Mouse (Mus musculus) CH12.LX (cell line): ENCODE measurements around the gene Tle3. TPM values are rescaled to one million over a fixed set of nuclear protein-coding genes. Genes with fewer than 3 reads are reported as not detected.

Source experiments
- DNase-seq: peaks from one replicate; pipeline ENCODE4 v3.0.0-alpha.2; 2013; ENCODE audit errors: extremely low read depth
- H3K27ac ChIP-seq: 2 replicates; pipeline ENCODE4 v1.5.1; 2012; ENCODE audit warnings: low read depth, mild to moderate bottlenecking, control low read depth, moderate library complexity; ENCODE audit not compliant: insufficient read depth
- H3K27me3 ChIP-seq: replicated peaks from 2 replicates; pipeline ENCODE3; 2012; ENCODE audit warnings: inconsistent platforms
- H3K36me3 ChIP-seq, 2 experiments: replicated peaks in 1 of 2; 2 replicates each; pipeline versions ENCODE3 to v1.6.1; 2012; ENCODE audit warnings: inconsistent platforms in 1 of 2, low read length in 1 of 2, mild to moderate bottlenecking in 1 of 2, mixed read lengths in 1 of 2, moderate library complexity in 1 of 2; ENCODE audit not compliant: control insufficient read depth in 1 of 2, insufficient read depth in 1 of 2
- H3K4me1 ChIP-seq, 2 experiments: 2 replicates each; pipeline ENCODE4 v1.6.1; 2012; ENCODE audit warnings: inconsistent platforms in 1 of 2, moderate library complexity in 1 of 2; ENCODE audit not compliant: insufficient read depth in 2 of 2, control insufficient read depth in 1 of 2
- H3K4me2 ChIP-seq: 2 replicates; pipeline ENCODE4 v1.6.1; 2012; ENCODE audit warnings: low read depth, mild to moderate bottlenecking, control low read depth; ENCODE audit not compliant: poor library complexity, insufficient read depth, severe bottlenecking
- H3K4me3 ChIP-seq, 3 experiments: fragments of 150-350 bp in 1 of 3; sonication (generic) in 1 of 3; replicated peaks in 1 of 3; 2 replicates each; pipeline versions ENCODE3 to v1.5.1; 2011 to 2012; ENCODE audit warnings: low read depth in 2 of 3, low read length in 2 of 3, mild to moderate bottlenecking in 2 of 3, moderate library complexity in 2 of 3, control low read depth in 1 of 3, improper control_type of control experiment in 1 of 3, inconsistent platforms in 1 of 3, mixed read lengths in 1 of 3; ENCODE audit not compliant: poor library complexity in 1 of 3
- H3K79me2 ChIP-seq: replicated peaks from 2 replicates; pipeline ENCODE4 v1.6.1; 2012; ENCODE audit warnings: mild to moderate bottlenecking, moderate library complexity; ENCODE audit not compliant: control insufficient read depth, poor library complexity, insufficient read depth, severe bottlenecking; ENCODE audit errors: extremely low read depth
- H3K9ac ChIP-seq: 2 replicates; pipeline ENCODE4 v1.6.1; 2012; ENCODE audit warnings: low read depth, mild to moderate bottlenecking, control low read depth, moderate library complexity; ENCODE audit not compliant: insufficient read depth
- H3K9me3 ChIP-seq: replicated peaks from 2 replicates; pipeline ENCODE3; 2012; ENCODE audit warnings: low read length, inconsistent platforms, mixed read lengths
- CTCF ChIP-seq, 2 experiments: IDR thresholded peaks in 1 of 2; conservative IDR thresholded peaks in 1 of 2; 2 replicates each; pipeline ENCODE4 v1.5.1; 2011 to 2012; ENCODE audit warnings: low read depth in 2 of 2, low read length in 2 of 2, improper control_type of control experiment in 1 of 2, inconsistent platforms in 1 of 2, mild to moderate bottlenecking in 1 of 2, moderate library complexity in 1 of 2
- IRF4 ChIP-seq: IDR thresholded peaks from 2 replicates; pipeline ENCODE4 v1.6.1; 2014; ENCODE audit warnings: low read depth, mild to moderate bottlenecking, inconsistent platforms, low read length, improper control_type of control experiment
- JUND ChIP-seq: conservative IDR thresholded peaks from 2 replicates; pipeline ENCODE4 v1.6.1; 2011; ENCODE audit warnings: low read depth, low read length, improper control_type of control experiment
- MYC ChIP-seq: IDR thresholded peaks from 2 replicates; pipeline ENCODE4 v1.6.1; 2011; ENCODE audit warnings: low read depth, mild to moderate bottlenecking, improper control_type of control experiment, low read length
- RAD21 ChIP-seq: IDR thresholded peaks from 2 replicates; pipeline ENCODE4 v1.6.1; 2011; ENCODE audit warnings: low read depth, mild to moderate bottlenecking, low read length, improper control_type of control experiment, moderate library complexity
- RCOR1 ChIP-seq: conservative IDR thresholded peaks from 2 replicates; pipeline ENCODE4 v1.6.1; 2012; ENCODE audit warnings: low read depth, mild to moderate bottlenecking, inconsistent platforms, low read length, improper control_type of control experiment
- SIN3A ChIP-seq: IDR thresholded peaks from 2 replicates; pipeline ENCODE4 v1.6.1; 2012; ENCODE audit warnings: low read length, improper control_type of control experiment, inconsistent platforms
- SMC3 ChIP-seq: IDR thresholded peaks from 2 replicates; pipeline ENCODE4 v1.6.1; 2011; ENCODE audit warnings: low read depth, low read length, improper control_type of control experiment
- TBP ChIP-seq: conservative IDR thresholded peaks from 2 replicates; pipeline ENCODE4 v1.6.1; 2011; ENCODE audit warnings: low read depth, low read length, improper control_type of control experiment
- TCF12 ChIP-seq: IDR thresholded peaks from 2 replicates; pipeline ENCODE4 v1.6.1; 2014; ENCODE audit warnings: low read depth, mild to moderate bottlenecking, inconsistent platforms, low read length, improper control_type of control experiment
- USF1 ChIP-seq: IDR thresholded peaks from 2 replicates; pipeline ENCODE4 v1.6.1; 2014; ENCODE audit warnings: low read depth, mild to moderate bottlenecking, inconsistent platforms, low read length, improper control_type of control experiment
- ZKSCAN1 ChIP-seq: IDR thresholded peaks from 2 replicates; pipeline ENCODE4 v1.6.1; 2012; ENCODE audit warnings: low read depth, inconsistent platforms, low read length, improper control_type of control experiment, borderline replicate concordance
- ZNF384 ChIP-seq: IDR thresholded peaks from 2 replicates; pipeline ENCODE4 v1.6.1; 2012; ENCODE audit warnings: low read depth, low read length, improper control_type of control experiment, inconsistent platforms
- dilution Hi-C: fragments of 300-500 bp; cut with MboI; formaldehyde crosslinking; loops from 2 replicates; pipeline ENCODE4 v1.14.3; 2020; ENCODE audit warnings: low sequenced_read_pairs; ENCODE audit not compliant: extremely low pct_unique_long_range_greater_than_20kb, extremely low pct_ligation_motif_present
- in situ Hi-C: fragments of 300-500 bp; cut with MboI; formaldehyde crosslinking; loops from 3 replicates; pipeline ENCODE4 v1.14.3; 2019; ENCODE audit warnings: low sequenced_read_pairs, low pct_ligation_motif_present, low pct_unique_long_range_greater_than_20kb, mixed read lengths
- polyA plus RNA-seq: library from polyadenylated mRNA; unstranded; fragments of >175 nt; gene quantifications from 2 replicates; pipeline ENCODE4 v1.2.1, GENCODE M21; 2012; ENCODE audit warnings: low read depth; ENCODE audit not compliant: insufficient read length
- total RNA-seq, 2 experiments: library from RNA; depleted of rRNA; stranded (reverse); fragments of 300-350 nt in 1 of 2; fragments of >200 nt in 1 of 2; gene quantifications; 2 replicates each; pipeline ENCODE4 v1.2.3; 2012 to 2014

Tle3 gene
- total and polyA plus RNA-seq, 3 experiments = 8.1 to 29.1 (median 22.8) TPM

DNA sequence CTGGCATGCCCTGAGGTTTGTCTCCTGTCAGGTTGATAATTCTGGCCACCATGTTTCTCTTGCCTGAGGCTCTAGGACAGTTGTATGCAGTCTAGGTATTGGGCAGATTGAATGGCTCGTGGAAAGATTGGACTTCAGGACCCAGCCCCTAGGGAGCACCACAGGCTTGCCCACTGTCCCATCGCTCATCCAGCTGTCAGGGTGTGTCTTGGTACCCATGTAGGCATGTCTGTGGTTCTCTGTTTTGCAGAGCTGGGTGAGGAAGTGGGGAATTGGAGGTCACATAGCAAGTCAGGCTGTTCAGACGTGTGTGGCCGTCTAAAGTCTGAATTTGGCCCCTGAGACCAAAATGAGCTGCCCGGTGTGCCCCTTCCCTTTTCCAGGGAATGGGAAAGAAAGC, 15.6 kb downstream of the Tle3 start:
- no peaks in the 10 kb centered on the region for H3K27me3 ChIP-seq
- TF ChIP-seq TCF12 (no peak), IRF4 (no peak), SIN3A (no peak), CTCF (conservative IDR thresholded peaks at IDR 0.05 in 1 of 2, IDR thresholded peaks at IDR 0.05 in 1 of 2; ENCODE audit: low read depth in 2 of 2, low read length in 2 of 2) (peak in 1 of 2 experiments; percentile 25; a peak in 1 of 4 replicates), RAD21 (peak; percentile 28), USF1 (no peak), RCOR1 (no peak), SMC3 (peak; percentile 35; the same call in 1 of the 2 replicates)
- peaks cover 9 to 84% of the 10 kb centered on the region in 2 experiments; a peak in 3 of 4 replicates for H3K4me1 ChIP-seq
- dilution Hi-C loops (no loop called here), in situ Hi-C loops (no loop called here)
- DNase-seq = no peak
- H3K4me3 ChIP-seq = no peak overlapping the region
- no peaks in the 10 kb centered on the region for H3K9me3 ChIP-seq
- no peaks in the 10 kb centered on the region for H3K79me2 ChIP-seq
- no peak overlapping the region for H3K9ac ChIP-seq
- H3K36me3 ChIP-seq = peaks cover 9 to 78% of the 10 kb centered on the region in 2 experiments
- H3K27ac ChIP-seq = no peak overlapping the region
- no peak overlapping the region for H3K4me2 ChIP-seq

DNA sequence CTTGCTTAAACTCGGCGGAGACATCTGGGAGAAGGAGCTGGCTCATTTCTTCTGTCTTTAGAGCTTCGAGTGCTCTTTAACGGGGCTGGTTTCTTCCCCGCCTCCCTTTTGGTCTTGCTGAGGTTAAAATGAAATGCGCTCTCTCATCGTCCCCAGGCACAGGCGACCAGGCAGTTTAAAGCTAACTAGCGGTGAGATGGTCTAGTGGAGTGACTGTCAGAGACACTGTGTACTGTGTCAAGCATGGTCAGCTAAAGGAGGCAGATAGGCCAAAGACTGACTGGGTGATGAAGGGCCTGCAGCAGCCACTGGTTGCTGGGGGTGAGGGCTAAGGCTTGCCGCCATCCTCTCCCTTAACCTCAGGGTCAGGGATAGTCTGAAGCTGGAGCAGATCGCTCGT, 16.0 kb downstream of the Tle3 start:
- in situ Hi-C loops = no loop called here
- DNase-seq = no peak
- Histone ChIP-seq H3K4me3 (no peak overlapping the region), H3K27me3 (no peaks in the 10 kb centered on the region), H3K79me2 (no peaks in the 10 kb centered on the region), H3K27ac (no peak overlapping the region), H3K4me1 (peaks cover 9 to 83% of the 10 kb centered on the region in 2 experiments; a peak in 3 of 4 replicates), H3K36me3 (peaks cover 10 to 77% of the 10 kb centered on the region in 2 experiments), H3K9me3 (no peaks in the 10 kb centered on the region), H3K9ac (no peak overlapping the region), H3K4me2 (no peak overlapping the region)
- dilution Hi-C loops = no loop called here
- TF ChIP-seq TCF12 (no peak), TBP (no peak), ZNF384 (no peak), USF1 (no peak), JUND (no peak), MYC (no peak), ZKSCAN1 (no peak)
